Mouse (Mus musculus) ES-E14 (cell line): Measurements from ENCODE around the gene Epha8. TPM values are rescaled to one million over a fixed set of nuclear protein-coding genes. Genes with fewer than 3 reads are reported as not detected.

Source experiments
- DNase-seq: peaks from one replicate; pipeline ENCODE4 v3.0.0-alpha.2; 2013; ENCODE audit warnings: low read depth, low spot score
- H3K27ac ChIP-seq: 2 replicates; pipeline ENCODE4 v1.5.1; 2012; ENCODE audit warnings: low read depth, mild to moderate bottlenecking, low read length, moderate library complexity, mixed read lengths; ENCODE audit not compliant: poor library complexity, insufficient read depth, severe bottlenecking
- H3K36me3 ChIP-seq: 2 replicates; pipeline ENCODE4 v1.6.1; 2012; ENCODE audit warnings: mild to moderate bottlenecking, low read length, moderate library complexity, mixed read lengths; ENCODE audit not compliant: control insufficient read depth, poor library complexity, insufficient read depth, severe bottlenecking
- H3K4me1 ChIP-seq, 2 experiments: fragments of 150-350 bp in 1 of 2; sonication (generic) in 1 of 2; 2 replicates each; pipeline ENCODE4 v1.6.1; 2012; ENCODE audit warnings: low read length in 2 of 2, mild to moderate bottlenecking in 1 of 2, mixed read lengths in 1 of 2; ENCODE audit not compliant: control insufficient read depth in 2 of 2, insufficient read depth in 2 of 2, poor library complexity in 1 of 2
- H3K4me3 ChIP-seq, 2 experiments: fragments of 150-350 bp in 1 of 2; sonication (generic) in 1 of 2; 2 replicates each; pipeline ENCODE4 v1.5.1; 2012; ENCODE audit warnings: low read length in 2 of 2, low read depth in 1 of 2, mild to moderate bottlenecking in 1 of 2, mixed read lengths in 1 of 2; ENCODE audit not compliant: insufficient read depth in 1 of 2, poor library complexity in 1 of 2, severe bottlenecking in 1 of 2
- H3K9ac ChIP-seq: 2 replicates; pipeline ENCODE4 v1.6.1; 2012; ENCODE audit warnings: low read depth, mild to moderate bottlenecking, low read length, mixed read lengths; ENCODE audit not compliant: poor library complexity, insufficient read depth, severe bottlenecking
- H3K9me3 ChIP-seq: fragments of 150-350 bp; sonication (generic); 2 replicates; pipeline ENCODE4 v1.6.1; 2012; ENCODE audit warnings: low read depth, mild to moderate bottlenecking, low read length; ENCODE audit not compliant: control insufficient read depth, insufficient read depth
- CHD2 ChIP-seq: IDR thresholded peaks from 2 replicates; pipeline ENCODE4 v1.6.1; 2014; ENCODE audit warnings: mild to moderate bottlenecking, low read depth, low read length, inconsistent platforms
- HCFC1 ChIP-seq: IDR thresholded peaks from 2 replicates; pipeline ENCODE4 v1.6.1; 2012; ENCODE audit warnings: low read length, inconsistent platforms, borderline replicate concordance; ENCODE audit not compliant: insufficient read depth
- MAFK ChIP-seq: IDR thresholded peaks from 2 replicates; pipeline ENCODE4 v1.6.1; 2014; ENCODE audit warnings: mild to moderate bottlenecking, low read depth, low read length, inconsistent platforms; ENCODE audit not compliant: insufficient read depth
- ZC3H11A ChIP-seq: IDR thresholded peaks from 2 replicates; pipeline ENCODE4 v1.6.1; 2012; ENCODE audit warnings: low read depth, mild to moderate bottlenecking, inconsistent platforms, low read length, borderline replicate concordance
- ZNF384 ChIP-seq: IDR thresholded peaks from 2 replicates; pipeline ENCODE4 v1.6.1; 2012; ENCODE audit warnings: low read depth, low read length, inconsistent platforms
- in situ Hi-C, 2 experiments: fragments of 600-800 bp; cut with MboI; formaldehyde crosslinking; loops; one replicate each; pipeline ENCODE4 v1.15.1; 2025; ENCODE audit warnings: low sequenced_read_pairs in 2 of 2, inconsistent platforms in 1 of 2; ENCODE audit not compliant: unreplicated experiment in 2 of 2
- total RNA-seq: library from RNA; depleted of rRNA; stranded (reverse); fragments of 300-350 nt; gene quantifications from 2 replicates; pipeline ENCODE4 v1.2.3, GENCODE M21; 2012; rRNA removed

Gene Epha8
- total RNA-seq, 1 experiment = 1.0 TPM

- Histone ChIP-seq H3K9ac (no peak overlapping the region), H3K4me1 (peaks cover 0 to 14% of the 10 kb centered on the region in 2 experiments; a peak in 1 of 4 replicates), H3K27ac (no peak overlapping the region), H3K36me3 (no peaks in the 10 kb centered on the region), H3K4me3 (no peak overlapping the region), H3K9me3 (no peaks in the 10 kb centered on the region)
- TF ChIP-seq MAFK (no peak), ZC3H11A (no peak), CHD2 (no peak), HCFC1 (no peak), ZNF384 (no peak)
- DNase-seq = no peak
- in situ Hi-C loops = loop anchor here in 1 of 2 experiments (5.0 kb wide), 1 partner anchor 181 kb away; no protein-coding TSS in a partner anchor
Measured at GRCm38 (mm10) chr4:136891115-136891514, 65.5 kb downstream of the Epha8 start.

GRCm38 (mm10) chr4:136889981-136890380 is 66.6 kb downstream of the Epha8 start:
- no peak for DNase-seq
- Histone ChIP-seq H3K27ac (no peak overlapping the region), H3K4me1 (peaks cover 0 to 8% of the 10 kb centered on the region in 2 experiments; a peak in 1 of 4 replicates), H3K36me3 (no peaks in the 10 kb centered on the region), H3K4me3 (no peak overlapping the region), H3K9ac (no peak overlapping the region), H3K9me3 (no peaks in the 10 kb centered on the region)
- TF ChIP-seq HCFC1 (no peak), ZNF384 (no peak), MAFK (no peak), CHD2 (no peak), ZC3H11A (no peak)
- in situ Hi-C loops = loop anchor here in 1 of 2 experiments (5.0 kb wide), 1 partner anchor 182 kb away; no protein-coding TSS in a partner anchor

DNA sequence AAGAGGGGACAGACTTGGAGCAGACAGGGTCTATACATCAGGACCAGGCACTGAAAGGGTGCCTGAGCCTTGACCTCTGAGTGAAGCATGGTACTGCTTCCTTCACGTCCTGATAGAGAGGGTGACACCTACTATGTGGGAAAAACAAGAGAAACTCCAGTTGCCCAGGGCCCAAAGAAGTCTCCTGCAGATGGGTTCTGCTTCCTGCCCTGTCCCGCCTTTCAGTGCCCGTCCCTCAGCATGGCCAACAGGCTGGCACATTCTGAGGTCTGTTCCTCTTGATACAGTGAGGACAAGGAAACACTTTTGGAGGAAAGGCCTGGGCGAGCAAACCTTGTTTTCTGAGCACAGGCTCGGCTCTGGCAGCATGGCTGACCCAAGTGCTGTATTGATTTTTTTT is 68.9 kb downstream of the Epha8 start:
- DNase-seq = no peak
- in situ Hi-C loops = no loop called here
- Histone ChIP-seq H3K4me3 (no peak overlapping the region), H3K4me1 (no peaks in the 10 kb centered on the region), H3K9me3 (no peaks in the 10 kb centered on the region), H3K27ac (no peak overlapping the region), H3K36me3 (no peaks in the 10 kb centered on the region), H3K9ac (no peak overlapping the region)
- no peak for TF ChIP-seq ZNF384
- TF ChIP-seq CHD2 = no peak
- TF ChIP-seq ZC3H11A = no peak
- TF ChIP-seq MAFK = no peak
- TF ChIP-seq HCFC1 = no peak

GRCm38 (mm10) chr4:136886101-136886500 is 70.5 kb downstream of the Epha8 start, which contains the start of gene C1qb:
Gene C1qb, minus strand, starts transcription at chr4:136886187.
- TF ChIP-seq CHD2 (no peak), HCFC1 (no peak), ZC3H11A (no peak), ZNF384 (no peak), MAFK (0 out of 2 replicates have a peak, but pooled peaks have one; percentile 35)
- H3K4me3 ChIP-seq = no peak within 1 kb of the TSS
- no peak within 1 kb of the TSS; the same call in 1 of the 2 replicates for H3K27ac ChIP-seq
- no peaks in the 10 kb centered on the region for H3K36me3 ChIP-seq
- in situ Hi-C loops = no loop called here
- H3K9me3 ChIP-seq = no peaks in the 10 kb centered on the region
- H3K9ac ChIP-seq = no peak within 1 kb of the TSS
- H3K4me1 ChIP-seq = no peaks in the 10 kb centered on the region
- no peak for DNase-seq

Other genes with a start within 250 kb of the Epha8 start
- gene Ephb2, start 120.8 kb downstream of the Epha8 start, total RNA-seq = 15.5 and 37.5 TPM in 2 replicates
- gene C1qb, start 70.6 kb downstream of the Epha8 start, total RNA-seq = not detected in 2 replicates
- gene C1qc, start 63.8 kb downstream of the Epha8 start, total RNA-seq = not detected in 2 replicates
- gene C1qa, start 58.0 kb downstream of the Epha8 start, total RNA-seq = not detected in 2 replicates
- 12.3 and 12.7 TPM in 2 replicates for gene Zbtb40, start 92.0 kb upstream of the Epha8 start, total RNA-seq